ENCODE assay signal across 30 mouse cellular contexts in the genomic region with DNA sequence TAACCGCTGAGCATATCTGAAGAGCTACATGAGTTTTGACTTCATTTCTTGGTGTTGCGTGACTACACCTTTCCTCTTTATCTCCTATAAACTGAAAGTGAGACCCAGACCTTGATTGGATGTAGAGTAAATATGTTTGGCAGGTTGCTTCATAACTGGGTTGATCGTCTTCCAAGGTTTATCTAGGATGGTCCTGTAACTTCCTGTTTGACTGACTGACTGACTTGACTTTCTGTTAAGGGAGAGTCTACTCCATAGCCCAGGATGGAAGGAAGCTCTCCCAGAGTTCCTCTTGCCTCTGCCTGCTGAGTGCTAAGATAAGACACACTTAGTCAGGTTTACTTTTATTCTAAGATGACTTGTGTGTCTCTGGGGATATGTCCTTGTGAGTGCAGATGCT. TPM values are rescaled to one million over a fixed set of nuclear protein-coding genes. Genes with fewer than 3 reads are reported as not detected.
"Had no signal": no experiment of that assay in that cellular context is flagged by ENCODE, and none has a peak within 500 bp of the region (broad histone marks: within the 10 kb centered on the region; RNA-seq: fewer than 3 reads in every experiment).

No protein-coding gene starts in this region.

- H3K27me3 ChIP-seq: limb, embryonic 13.5 days; lung, embryonic 15.5 days; midbrain, embryonic 12.5 days; midbrain, embryonic 15.5 days; neural tube, embryonic 12.5 days; neural tube, embryonic 15.5 days had no signal

- H3K9ac ChIP-seq: limb, embryonic 13.5 days; liver, embryonic 14.5 days; liver, postnatal 0 days; lung, embryonic 15.5 days; midbrain, embryonic 12.5 days; midbrain, embryonic 15.5 days; neural tube, embryonic 12.5 days; neural tube, embryonic 15.5 days had no signal

- DNase-seq: kidney, adult 18-20 months; kidney, adult 9 months; kidney, postnatal 14 days; liver; liver, postnatal 0 days; lung, postnatal 14 days; lung, postnatal 4 days; right cerebral cortex, adult 18-20 months; right cerebral cortex, postnatal 14 days; right cerebral cortex, postnatal 4 days; thymus, postnatal 36 days had no signal

- H3K9me3 ChIP-seq: limb, embryonic 10.5 days; limb, embryonic 13.5 days; lung, embryonic 15.5 days; midbrain, embryonic 12.5 days; midbrain, embryonic 15.5 days; neural tube, embryonic 12.5 days; neural tube, embryonic 15.5 days had no signal

- H3K4me3 ChIP-seq: limb, embryonic 10.5 days; limb, embryonic 13.5 days; lung, embryonic 15.5 days; midbrain, embryonic 12.5 days; midbrain, embryonic 15.5 days; neural tube, embryonic 12.5 days; neural tube, embryonic 15.5 days had no signal

- ATAC-seq: intestine, embryonic 16.5 days; liver, postnatal 0 days; midbrain, embryonic 15.5 days had no signal

- H3K27ac ChIP-seq: limb, embryonic 10.5 days; limb, embryonic 13.5 days; liver, embryonic 14.5 days; lung, embryonic 15.5 days; midbrain, embryonic 12.5 days; midbrain, embryonic 15.5 days; neural tube, embryonic 12.5 days; neural tube, embryonic 15.5 days; stomach, postnatal 0 days had no signal

RNA-seq across cellular contexts. Expression of a gene that starts 6.0 kb away (rescaled TPM):
- total RNA-seq: layer of hippocampus, adult 8-10 months; layer of hippocampus, postnatal 14 days; left cerebral cortex, adult 8-10 months; left cerebral cortex, postnatal 25 days had no signal
- polyA plus RNA-seq: kidney, embryonic 16.5 days; large intestine, adult 2 months; limb, embryonic 10.5 days; limb, embryonic 13.5 days; liver, postnatal 0 days; lung, embryonic 15.5 days; midbrain, embryonic 12.5 days; midbrain, embryonic 15.5 days; neural tube, embryonic 12.5 days; neural tube, embryonic 15.5 days; stomach, embryonic 14.5 days; urinary bladder, adult 2 months had no signal

RNA-seq across cellular contexts. Expression of a gene that starts 47.1 kb away (rescaled TPM):
- total RNA-seq: layer of hippocampus, adult 8-10 months; layer of hippocampus, postnatal 14 days; left cerebral cortex, adult 8-10 months; left cerebral cortex, postnatal 25 days had no signal
- polyA plus RNA-seq: intestine, embryonic 16.5 days; kidney, embryonic 16.5 days; large intestine, adult 2 months; limb, embryonic 10.5 days; limb, embryonic 13.5 days; liver, embryonic 14.5 days; liver, postnatal 0 days; midbrain, embryonic 12.5 days; midbrain, embryonic 15.5 days; neural tube, embryonic 12.5 days; neural tube, embryonic 15.5 days; stomach, embryonic 14.5 days; stomach, postnatal 0 days; thymus, postnatal 0 days; urinary bladder, adult 2 months had no signal
